Mouse (Mus musculus) MN1 (cell line): Measurements from ENCODE around the gene Pth1r.

ENCODE experiments used
- DNase-seq: peaks from one replicate; pipeline ENCODE4 v3.0.0-alpha.2; 2016; ENCODE audit warnings: low spot score

Gene Pth1r

GRCm38 (mm10) chr9:110748451-110748850, 1.5 kb upstream of the Pth1r start:
- DNase-seq = no peak

- DNase-seq = no peak
Observed at GRCm38 (mm10) chr9:110746238-110746637, 707 bp downstream of the Pth1r start.

- no peak for DNase-seq
Observed at GRCm38 (mm10) chr9:110745752-110746151, 1.2 kb downstream of the Pth1r start.

- no peak for DNase-seq
Observed at GRCm38 (mm10) chr9:110743456-110744323, 3.3 kb downstream of the Pth1r start.

GRCm38 (mm10) chr9:110742951-110743455, 3.9 kb downstream of the Pth1r start:
- DNase-seq = no peak

- DNase-seq = peak; percentile 24
Observed at GRCm38 (mm10) chr9:110742295-110742950, 4.5 kb downstream of the Pth1r start.

- DNase-seq = no peak
Observed at GRCm38 (mm10) chr9:110741711-110742294, 5.1 kb downstream of the Pth1r start, which contains the start of gene Myl3. TSS of gene Myl3 (plus strand) at chr9:110741861.

GRCm38 (mm10) chr9:110739961-110740360, 7.0 kb downstream of the Pth1r start:
- no peak for DNase-seq

- no peak for DNase-seq
Observed at GRCm38 (mm10) chr9:110738054-110738453, 8.9 kb downstream of the Pth1r start.

GRCm38 (mm10) chr9:110736362-110736761, 10.6 kb downstream of the Pth1r start:
- DNase-seq = no peak

GRCm38 (mm10) chr9:110734154-110734553, 12.8 kb downstream of the Pth1r start:
- DNase-seq = no peak

- DNase-seq = no peak
Observed at GRCm38 (mm10) chr9:110733102-110733501, 13.8 kb downstream of the Pth1r start.

- DNase-seq = peak; percentile 83
Observed at GRCm38 (mm10) chr9:110732623-110733022, 14.3 kb downstream of the Pth1r start.

- no peak for DNase-seq
Observed at GRCm38 (mm10) chr9:110731859-110732258, 15.1 kb downstream of the Pth1r start.

GRCm38 (mm10) chr9:110729841-110730240, 17.1 kb downstream of the Pth1r start:
- DNase-seq = no peak

- DNase-seq = no peak
Observed at GRCm38 (mm10) chr9:110726867-110727266, 20.1 kb downstream of the Pth1r start.

- peak; percentile 91 for DNase-seq
Observed at GRCm38 (mm10) chr9:110725721-110726135, 21.2 kb downstream of the Pth1r start.

- DNase-seq = no peak
Observed at GRCm38 (mm10) chr9:110722060-110722459, 24.9 kb downstream of the Pth1r start.

GRCm38 (mm10) chr9:110719977-110720376, 27.0 kb downstream of the Pth1r start:
- no peak for DNase-seq

- no peak for DNase-seq
Observed at GRCm38 (mm10) chr9:110718810-110719209, 28.1 kb downstream of the Pth1r start.

GRCm38 (mm10) chr9:110718071-110718470, 28.9 kb downstream of the Pth1r start:
- no peak for DNase-seq

GRCm38 (mm10) chr9:110716775-110717174, 30.2 kb downstream of the Pth1r start:
- DNase-seq = peak; percentile 74

- DNase-seq = no peak
Observed at GRCm38 (mm10) chr9:110715426-110715825, 31.5 kb downstream of the Pth1r start.
